Mouse (Mus musculus) cortical plate, adult 2 months (tissue): Measurements from ENCODE around the gene Gp1ba. TPM values are rescaled to one million over a fixed set of nuclear protein-coding genes. Genes with fewer than 3 reads are reported as not detected.

Experiments used
- H3K27ac ChIP-seq: fragments of 200-500 bp; 2 replicates; pipeline ENCODE4 v1.5.1; 2012; ENCODE audit warnings: low read length, control low read depth, inconsistent platforms; ENCODE audit not compliant: insufficient read depth
- H3K4me1 ChIP-seq: fragments of 200-500 bp; 2 replicates; pipeline ENCODE4 v1.6.1; 2011; ENCODE audit warnings: low read length; ENCODE audit not compliant: control insufficient read depth, insufficient read depth
- H3K4me3 ChIP-seq: fragments of 200-500 bp; 2 replicates; pipeline ENCODE4 v1.5.1; 2011; ENCODE audit warnings: mild to moderate bottlenecking, low read length, control low read depth; ENCODE audit not compliant: insufficient read depth
- CTCF ChIP-seq: fragments of 200-500 bp; IDR thresholded peaks from 2 replicates; pipeline ENCODE4 v1.5.1; 2011; ENCODE audit warnings: mild to moderate bottlenecking, control low read depth, low read length; ENCODE audit not compliant: insufficient read depth; ENCODE audit errors: extremely low read depth
- POLR2A ChIP-seq: fragments of 200-500 bp; IDR thresholded peaks from 2 replicates; pipeline ENCODE4 v1.6.1; 2011; ENCODE audit warnings: mild to moderate bottlenecking, low read length, control low read depth; ENCODE audit not compliant: insufficient read depth; ENCODE audit errors: extremely low read depth
- polyA plus RNA-seq: library from polyadenylated mRNA; depleted of rRNA; stranded (reverse); fragments of >200 nt; gene quantifications from 2 replicates; pipeline ENCODE4 v1.2.3, GENCODE M21; 2012

The Gp1ba gene
- polyA plus RNA-seq, 1 experiment, result not detected

- Histone ChIP-seq H3K4me3 (no peak overlapping the region), H3K27ac (no peak overlapping the region), H3K4me1 (no peaks in the 10 kb centered on the region)
- TF ChIP-seq POLR2A (no peak), CTCF (no peak)
Observed at GRCm38 (mm10) chr11:70626877-70627276, 12.0 kb upstream of the Gp1ba start.

- no peak for TF ChIP-seq CTCF
- TF ChIP-seq POLR2A, result no peak
- Histone ChIP-seq H3K27ac (no peak overlapping the region), H3K4me3 (no peak overlapping the region), H3K4me1 (no peaks in the 10 kb centered on the region)
Observed at GRCm38 (mm10) chr11:70628431-70628830, 10.5 kb upstream of the Gp1ba start.

- no peak for TF ChIP-seq POLR2A
- Histone ChIP-seq H3K4me1 (no peaks in the 10 kb centered on the region), H3K4me3 (no peak overlapping the region), H3K27ac (no peak overlapping the region)
Observed at GRCm38 (mm10) chr11:70629557-70629956, 9.4 kb upstream of the Gp1ba start.

GRCm38 (mm10) chr11:70630129-70630528 lies 8.8 kb upstream of the Gp1ba start:
- no peaks in the 10 kb centered on the region for H3K4me1 ChIP-seq
- TF ChIP-seq CTCF, result no peak

GRCm38 (mm10) chr11:70635601-70636000 lies 3.3 kb upstream of the Gp1ba start:
- TF ChIP-seq CTCF (no peak), POLR2A (no peak)
- no peaks in the 10 kb centered on the region for H3K4me1 ChIP-seq
- no peak overlapping the region for H3K27ac ChIP-seq
- no peak overlapping the region for H3K4me3 ChIP-seq

More at GRCm38 (mm10) chr11:70630129-70630528, 8.8 kb upstream of the Gp1ba start:
- Histone ChIP-seq H3K27ac (no peak overlapping the region), H3K4me3 (no peak overlapping the region)

GRCm38 (mm10) chr11:70637764-70638163 lies 1.2 kb upstream of the Gp1ba start:
- no peak for TF ChIP-seq CTCF
- TF ChIP-seq POLR2A, result no peak
- no peak overlapping the region for H3K27ac ChIP-seq
- no peak overlapping the region for H3K4me3 ChIP-seq
- no peaks in the 10 kb centered on the region for H3K4me1 ChIP-seq

GRCm38 (mm10) chr11:70638293-70638692 lies 629 bp upstream of the Gp1ba start:
- TF ChIP-seq POLR2A (no peak), CTCF (no peak)
- H3K27ac ChIP-seq, result no peak overlapping the region
- H3K4me3 ChIP-seq, result no peak overlapping the region
- H3K4me1 ChIP-seq, result no peaks in the 10 kb centered on the region

- Histone ChIP-seq H3K4me1 (no peaks in the 10 kb centered on the region), H3K4me3 (no peak overlapping the region), H3K27ac (no peak overlapping the region)
- no peak for TF ChIP-seq CTCF
- no peak for TF ChIP-seq POLR2A
Observed at GRCm38 (mm10) chr11:70639976-70640375, 1.1 kb downstream of the Gp1ba start.

- Histone ChIP-seq H3K27ac (no peak overlapping the region), H3K4me1 (peaks cover 3% of the 10 kb centered on the region), H3K4me3 (no peak overlapping the region)
- TF ChIP-seq POLR2A (no peak), CTCF (no peak)
Observed at GRCm38 (mm10) chr11:70641241-70641640, 2.3 kb downstream of the Gp1ba start.

GRCm38 (mm10) chr11:70643051-70643450 lies 4.1 kb downstream of the Gp1ba start:
- Histone ChIP-seq H3K4me1 (peaks cover 3% of the 10 kb centered on the region), H3K27ac (no peak overlapping the region), H3K4me3 (no peak overlapping the region)
- TF ChIP-seq POLR2A (no peak), CTCF (no peak)

- Histone ChIP-seq H3K27ac (no peak overlapping the region), H3K4me1 (peaks cover 5% of the 10 kb centered on the region), H3K4me3 (no peak overlapping the region)
- TF ChIP-seq CTCF (no peak), POLR2A (no peak)
Observed at GRCm38 (mm10) chr11:70644564-70645103, 5.7 kb downstream of the Gp1ba start.
